Mouse (Mus musculus) small intestine, adult 2 months (tissue): ENCODE measurements around the gene App.

Source experiments
- CTCF ChIP-seq: fragments of 200-500 bp; IDR thresholded peaks from 2 replicates; pipeline ENCODE4 v1.5.1; 2012; ENCODE audit warnings: low read depth, mild to moderate bottlenecking, control low read depth, inconsistent platforms, low read length, moderate library complexity, mixed read lengths; ENCODE audit not compliant: insufficient replicate concordance, insufficient read length; ENCODE audit errors: extremely low read depth
- POLR2A ChIP-seq: fragments of 200-500 bp; IDR thresholded peaks from 2 replicates; pipeline ENCODE4 v1.6.1; 2012; ENCODE audit warnings: low read depth, mild to moderate bottlenecking, control low read depth, inconsistent platforms, low read length, moderate library complexity

GRCm38 (mm10) chr16:85149509-85149871 is 24.1 kb downstream of the App start:
- TF ChIP-seq CTCF = no peak
- TF ChIP-seq POLR2A = no peak
